Mouse (Mus musculus): ENCODE measurements at regions not wholly inside any gene's neighbourhood (a gene's known extent, or its start where the extent isn't known, plus 50 kb on each side); places are given as distances from the start of the nearest gene placed in this dataset.

- Histone ChIP-seq H3K9ac (ENCODE audit: low read depth, poor library complexity, severe bottlenecking) (no peak overlapping the region), H3K9me3 (replicated peaks; ENCODE audit: control insufficient read depth, insufficient read depth, low read length, poor library complexity, severe bottlenecking) (no peaks in the 10 kb centered on the region), H3K4me3 (ENCODE audit: low read depth, low read length) (no peak overlapping the region), H3K27me3 (ENCODE audit: control insufficient read depth, insufficient read depth, low read length, poor library complexity, severe bottlenecking) (no peaks in the 10 kb centered on the region), H3K36me3 (ENCODE audit: control insufficient read depth, insufficient read depth, low read length, poor library complexity, severe bottlenecking) (no peaks in the 10 kb centered on the region), H3K4me1 (ENCODE audit: control insufficient read depth, insufficient read depth, low read length) (no peaks in the 10 kb centered on the region), H3K27ac (ENCODE audit: insufficient read depth, low read length) (no peak overlapping the region)
- TF ChIP-seq POLR2A (IDR thresholded peaks at IDR 0.05; ENCODE audit: insufficient read depth, low read length), result no peak
- TF ChIP-seq EP300 (IDR thresholded peaks at IDR 0.05; ENCODE audit: insufficient read depth, low read depth, low read length), result no peak
- no peak for TF ChIP-seq CTCF (IDR thresholded peaks at IDR 0.05; ENCODE audit: low read depth, low read length)
Observed at GRCm38 (mm10) chr4:28298911-28299353, 514.0 kb upstream of the Epha7 start.

GRCm38 (mm10) chr4:28300018-28300440, 512.9 kb upstream of the Epha7 start:
- H3K4me3 ChIP-seq (ENCODE audit: low read depth, low read length), result no peak overlapping the region
- TF ChIP-seq EP300 (IDR thresholded peaks at IDR 0.05; ENCODE audit: insufficient read depth, low read depth, low read length), result 0 out of 2 replicates have a peak, but pooled peaks have one; percentile 15
- no peak for TF ChIP-seq CTCF (IDR thresholded peaks at IDR 0.05; ENCODE audit: low read depth, low read length)
- H3K4me1 ChIP-seq (ENCODE audit: control insufficient read depth, insufficient read depth, low read length), result no peaks in the 10 kb centered on the region

GRCm38 (mm10) chr4:28301686-28302085, 511.2 kb upstream of the Epha7 start:
- Histone ChIP-seq H3K9ac (ENCODE audit: low read depth, poor library complexity, severe bottlenecking) (no peak overlapping the region), H3K9me3 (replicated peaks; ENCODE audit: control insufficient read depth, insufficient read depth, low read length, poor library complexity, severe bottlenecking) (no peaks in the 10 kb centered on the region), H3K27ac (ENCODE audit: insufficient read depth, low read length) (no peak overlapping the region), H3K36me3 (ENCODE audit: control insufficient read depth, insufficient read depth, low read length, poor library complexity, severe bottlenecking) (no peaks in the 10 kb centered on the region), H3K4me3 (ENCODE audit: low read depth, low read length) (no peak overlapping the region), H3K4me1 (ENCODE audit: control insufficient read depth, insufficient read depth, low read length) (no peaks in the 10 kb centered on the region), H3K27me3 (ENCODE audit: control insufficient read depth, insufficient read depth, low read length, poor library complexity, severe bottlenecking) (no peaks in the 10 kb centered on the region)
- no peak for TF ChIP-seq POLR2A (IDR thresholded peaks at IDR 0.05; ENCODE audit: insufficient read depth, low read length)
- no peak for TF ChIP-seq CTCF (IDR thresholded peaks at IDR 0.05; ENCODE audit: low read depth, low read length)
- no peak for TF ChIP-seq EP300 (IDR thresholded peaks at IDR 0.05; ENCODE audit: insufficient read depth, low read depth, low read length)

More at GRCm38 (mm10) chr4:28300018-28300440, 512.9 kb upstream of the Epha7 start:
- H3K9me3 ChIP-seq (replicated peaks; ENCODE audit: control insufficient read depth, insufficient read depth, low read length, poor library complexity, severe bottlenecking), result no peaks in the 10 kb centered on the region
- no peaks in the 10 kb centered on the region for H3K27me3 ChIP-seq (ENCODE audit: control insufficient read depth, insufficient read depth, low read length, poor library complexity, severe bottlenecking)
- no peaks in the 10 kb centered on the region for H3K36me3 ChIP-seq (ENCODE audit: control insufficient read depth, insufficient read depth, low read length, poor library complexity, severe bottlenecking)
- no peak overlapping the region for H3K9ac ChIP-seq (ENCODE audit: low read depth, poor library complexity, severe bottlenecking)
- H3K27ac ChIP-seq (ENCODE audit: insufficient read depth, low read length), result no peak overlapping the region

- no peaks in the 10 kb centered on the region for H3K4me1 ChIP-seq (ENCODE audit: control insufficient read depth, insufficient read depth, low read length)
- no peak overlapping the region for H3K9ac ChIP-seq (ENCODE audit: low read depth, poor library complexity, severe bottlenecking)
- H3K36me3 ChIP-seq (ENCODE audit: control insufficient read depth, insufficient read depth, low read length, poor library complexity, severe bottlenecking), result no peaks in the 10 kb centered on the region
- H3K27ac ChIP-seq (ENCODE audit: insufficient read depth, low read length), result no peak overlapping the region
- TF ChIP-seq POLR2A (IDR thresholded peaks at IDR 0.05; ENCODE audit: insufficient read depth, low read length) (no peak), CTCF (IDR thresholded peaks at IDR 0.05; ENCODE audit: low read depth, low read length) (no peak), EP300 (IDR thresholded peaks at IDR 0.05; ENCODE audit: insufficient read depth, low read depth, low read length) (no peak)
- H3K9me3 ChIP-seq (replicated peaks; ENCODE audit: control insufficient read depth, insufficient read depth, low read length, poor library complexity, severe bottlenecking), result no peaks in the 10 kb centered on the region
- no peak overlapping the region for H3K4me3 ChIP-seq (ENCODE audit: low read depth, low read length)
- no peaks in the 10 kb centered on the region for H3K27me3 ChIP-seq (ENCODE audit: control insufficient read depth, insufficient read depth, low read length, poor library complexity, severe bottlenecking)
Observed at GRCm38 (mm10) chr4:28331036-28331435, 481.9 kb upstream of the Epha7 start.

GRCm38 (mm10) chr4:28364566-28364965, 448.4 kb upstream of the Epha7 start:
- Histone ChIP-seq H3K36me3 (ENCODE audit: control insufficient read depth, insufficient read depth, low read length, poor library complexity, severe bottlenecking) (no peaks in the 10 kb centered on the region), H3K9ac (ENCODE audit: low read depth, poor library complexity, severe bottlenecking) (no peak overlapping the region)
- TF ChIP-seq CTCF (IDR thresholded peaks at IDR 0.05; ENCODE audit: low read depth, low read length) (no peak), POLR2A (IDR thresholded peaks at IDR 0.05; ENCODE audit: insufficient read depth, low read length) (no peak), EP300 (IDR thresholded peaks at IDR 0.05; ENCODE audit: insufficient read depth, low read depth, low read length) (no peak)

GRCm38 (mm10) chr4:28377087-28377486, 435.8 kb upstream of the Epha7 start:
- no peak overlapping the region for H3K4me3 ChIP-seq (ENCODE audit: low read depth, low read length)
- no peaks in the 10 kb centered on the region for H3K36me3 ChIP-seq (ENCODE audit: control insufficient read depth, insufficient read depth, low read length, poor library complexity, severe bottlenecking)
- H3K9me3 ChIP-seq (replicated peaks; ENCODE audit: control insufficient read depth, insufficient read depth, low read length, poor library complexity, severe bottlenecking), result no peaks in the 10 kb centered on the region
- H3K27ac ChIP-seq (ENCODE audit: insufficient read depth, low read length), result no peak overlapping the region
- H3K9ac ChIP-seq (ENCODE audit: low read depth, poor library complexity, severe bottlenecking), result no peak overlapping the region
- TF ChIP-seq EP300 (IDR thresholded peaks at IDR 0.05; ENCODE audit: insufficient read depth, low read depth, low read length) (no peak), CTCF (IDR thresholded peaks at IDR 0.05; ENCODE audit: low read depth, low read length) (no peak), POLR2A (IDR thresholded peaks at IDR 0.05; ENCODE audit: insufficient read depth, low read length) (no peak)
- H3K27me3 ChIP-seq (ENCODE audit: control insufficient read depth, insufficient read depth, low read length, poor library complexity, severe bottlenecking), result no peaks in the 10 kb centered on the region
- no peaks in the 10 kb centered on the region for H3K4me1 ChIP-seq (ENCODE audit: control insufficient read depth, insufficient read depth, low read length)

More at GRCm38 (mm10) chr4:28364566-28364965, 448.4 kb upstream of the Epha7 start:
- H3K4me3 ChIP-seq (ENCODE audit: low read depth, low read length), result no peak overlapping the region
- no peaks in the 10 kb centered on the region for H3K9me3 ChIP-seq (replicated peaks; ENCODE audit: control insufficient read depth, insufficient read depth, low read length, poor library complexity, severe bottlenecking)
- H3K4me1 ChIP-seq (ENCODE audit: control insufficient read depth, insufficient read depth, low read length), result no peaks in the 10 kb centered on the region
- no peak overlapping the region for H3K27ac ChIP-seq (ENCODE audit: insufficient read depth, low read length)
- no peaks in the 10 kb centered on the region for H3K27me3 ChIP-seq (ENCODE audit: control insufficient read depth, insufficient read depth, low read length, poor library complexity, severe bottlenecking)

Measured in ES-Bruce4 (cell line).